Mouse (Mus musculus) kidney, postnatal 25 days (tissue): ENCODE results near the gene Gnao1.

Experiments
- DNase-seq, 2 experiments: peaks; one replicate each; pipeline ENCODE4 v3.0.0; 2021; ENCODE audit warnings: mixed read lengths in 2 of 2

The Gnao1 gene

GRCm38 (mm10) chr8:94011076-94012012 is 201.6 kb downstream of the Gnao1 start:
- DNase-seq = peak; percentile 13 to 40

- DNase-seq = peak; percentile 70 to 84
Observed at GRCm38 (mm10) chr8:94012013-94012951, 202.5 kb downstream of the Gnao1 start, which contains the start of gene Amfr. TSS of gene Amfr (minus strand) at chr8:94012842.

GRCm38 (mm10) chr8:94013026-94013612 is 203.4 kb downstream of the Gnao1 start:
- no peak for DNase-seq
